Mouse (Mus musculus) lung, adult 2 months (tissue): ENCODE results near the gene Ripor2.

Experiments
- CTCF ChIP-seq: fragments of 200-500 bp; IDR thresholded peaks from 2 replicates; pipeline ENCODE4 v1.5.1; 2011; ENCODE audit warnings: mild to moderate bottlenecking, low read length, control low read depth; ENCODE audit not compliant: insufficient read depth
- POLR2A ChIP-seq: fragments of 200-500 bp; IDR thresholded peaks from 2 replicates; pipeline ENCODE4 v1.6.1; 2011; ENCODE audit warnings: low read depth, mild to moderate bottlenecking, control low read depth, low read length, borderline replicate concordance; ENCODE audit errors: extremely low read depth

DNA sequence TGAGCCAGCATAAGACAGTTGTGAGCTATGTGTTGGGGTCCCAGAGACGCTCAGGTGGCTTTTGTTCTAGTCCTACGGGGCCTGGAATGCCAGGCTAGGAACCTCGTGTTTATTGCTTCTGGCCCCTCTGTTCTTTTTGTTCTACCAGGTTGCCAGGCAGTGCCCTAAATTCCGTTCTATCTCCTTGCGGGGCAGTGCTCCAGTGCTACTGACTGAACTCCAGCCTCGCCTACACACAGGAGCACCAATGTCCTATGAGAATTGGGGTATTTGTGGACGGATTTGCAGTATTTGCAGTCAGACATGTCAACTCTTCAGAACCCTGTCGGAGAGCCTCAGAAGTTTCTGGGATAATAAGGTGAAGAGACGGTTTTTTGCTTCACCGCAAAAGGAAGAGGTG, 159.0 kb downstream of the Ripor2 start, which contains the start of gene Armh2:
- TF ChIP-seq CTCF (no peak), POLR2A (no peak)
